Mouse (Mus musculus) embryo, embryonic 11 days (tissue): ENCODE measurements around the gene Cers1.

Experiments used
- DNase-seq: peaks from one replicate; pipeline ENCODE4 v3.0.0-alpha.2; 2015

The Cers1 gene

GRCm38 (mm10) chr8:70315624-70316510 is at the start of gene Cers1:
Cers1 (plus strand) TSS chr8:70315775.
- DNase-seq, result peak; percentile 87

- no peak for DNase-seq
These were observed 47.9 kb upstream of the Cers1 start for GRCm38 (mm10) chr8:70267674-70268073.

- no peak for DNase-seq
These were observed 47.3 kb upstream of the Cers1 start for GRCm38 (mm10) chr8:70268311-70268710.

DNA sequence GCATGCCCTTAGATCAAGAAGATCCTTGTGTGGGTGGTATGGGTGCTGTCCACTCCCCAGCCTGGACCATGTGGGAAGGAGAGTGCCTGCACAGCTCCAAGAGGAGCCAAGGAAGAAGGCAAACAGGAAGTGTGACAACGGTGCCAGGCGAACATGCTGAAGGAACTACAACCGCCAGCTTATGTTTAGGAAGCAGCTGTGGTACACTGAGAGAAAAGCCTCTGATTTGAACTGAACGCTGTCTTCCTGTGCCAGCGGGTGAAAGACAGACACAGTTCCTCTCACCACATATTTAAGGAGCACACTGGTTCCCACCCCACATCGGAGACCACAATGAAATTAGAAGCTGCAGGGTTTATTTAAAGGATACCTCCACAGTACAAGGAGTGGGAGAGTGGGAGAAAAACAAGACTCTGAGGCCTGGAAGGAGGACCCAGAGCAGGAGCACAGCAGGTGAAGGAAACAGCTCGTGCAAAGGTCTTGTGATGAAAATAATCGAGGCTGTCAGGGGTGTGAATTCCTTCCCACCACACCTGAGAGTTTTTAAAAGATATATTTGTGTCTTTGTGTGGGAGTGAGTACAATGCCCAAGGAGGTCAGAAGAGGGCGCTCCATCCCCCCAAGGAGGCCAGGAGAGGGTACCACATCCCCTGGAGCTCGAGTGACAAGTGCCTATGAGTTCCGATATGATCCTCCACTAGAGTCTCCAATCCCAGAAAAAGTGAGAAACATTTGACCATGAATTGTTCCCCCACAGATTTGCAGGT is 46.6 kb upstream of the Cers1 start:
- DNase-seq, result peak; percentile 39

GRCm38 (mm10) chr8:70272949-70273348 is 42.6 kb upstream of the Cers1 start:
- no peak for DNase-seq

DNA sequence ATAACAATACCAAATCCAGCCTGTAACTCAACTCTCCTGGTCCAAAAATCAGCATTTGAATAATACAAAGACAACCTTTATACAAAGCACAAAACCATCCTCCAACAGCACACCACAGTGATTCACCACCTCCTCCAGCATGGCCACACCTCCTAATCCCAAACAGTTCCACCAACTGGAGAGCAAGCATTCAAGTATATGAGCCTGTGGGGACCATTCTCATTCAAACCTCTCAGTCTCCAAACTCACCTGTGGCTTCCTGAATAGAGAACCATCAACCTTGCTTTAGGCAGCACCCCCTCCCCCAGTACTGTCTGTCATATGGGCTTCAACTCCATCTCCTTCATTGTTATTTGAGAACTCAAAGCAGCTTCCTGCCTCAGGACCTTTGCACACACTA is 41.2 kb upstream of the Cers1 start:
- DNase-seq, result no peak

DNA sequence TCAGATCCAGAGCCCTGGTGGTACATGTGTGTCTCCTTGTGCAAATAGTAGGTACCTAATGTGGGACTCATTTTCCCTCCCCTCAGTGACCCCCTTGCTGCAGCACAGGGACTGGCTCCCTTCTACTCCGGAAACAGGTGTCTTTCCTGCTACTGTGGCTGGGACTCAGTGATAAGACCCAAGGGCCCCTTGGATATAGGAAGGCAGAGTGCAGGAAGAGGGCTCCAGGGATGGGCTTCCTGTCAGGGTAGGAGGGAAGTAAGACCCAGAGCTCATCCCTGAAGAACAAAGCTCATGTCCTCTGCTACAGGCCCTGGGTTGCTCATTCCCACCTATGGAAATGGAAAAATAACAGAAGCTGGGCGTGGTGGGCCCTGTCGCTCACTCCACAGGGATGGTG is 39.1 kb upstream of the Cers1 start:
- no peak for DNase-seq

GRCm38 (mm10) chr8:70278175-70278574 is 37.4 kb upstream of the Cers1 start:
- no peak for DNase-seq

GRCm38 (mm10) chr8:70279266-70279665 is 36.3 kb upstream of the Cers1 start:
- no peak for DNase-seq

DNA sequence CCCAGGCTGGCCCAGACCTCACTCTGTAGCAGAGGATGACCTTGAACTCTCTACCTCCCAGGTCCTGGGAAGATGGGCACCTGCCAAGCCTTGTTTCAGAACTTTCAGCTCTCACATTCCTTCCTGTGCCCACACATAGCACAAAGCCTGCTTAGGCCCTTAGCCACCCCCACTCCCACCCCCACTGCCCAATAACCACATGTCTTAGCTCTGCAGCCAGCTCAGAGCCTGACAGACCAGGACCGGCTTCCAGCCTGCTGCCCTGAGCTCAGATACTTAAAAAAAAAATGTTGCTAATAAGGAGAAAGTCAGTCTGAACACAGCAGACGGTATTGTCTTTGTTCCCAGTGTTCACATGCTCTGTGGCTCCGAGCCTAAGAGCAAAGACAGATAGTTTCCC is 34.6 kb upstream of the Cers1 start:
- DNase-seq, result no peak

GRCm38 (mm10) chr8:70282603-70283135 is 32.9 kb upstream of the Cers1 start, which contains the start of gene Homer3:
Homer3 (plus strand) TSS chr8:70282827.
- peak; percentile 94 for DNase-seq

DNA sequence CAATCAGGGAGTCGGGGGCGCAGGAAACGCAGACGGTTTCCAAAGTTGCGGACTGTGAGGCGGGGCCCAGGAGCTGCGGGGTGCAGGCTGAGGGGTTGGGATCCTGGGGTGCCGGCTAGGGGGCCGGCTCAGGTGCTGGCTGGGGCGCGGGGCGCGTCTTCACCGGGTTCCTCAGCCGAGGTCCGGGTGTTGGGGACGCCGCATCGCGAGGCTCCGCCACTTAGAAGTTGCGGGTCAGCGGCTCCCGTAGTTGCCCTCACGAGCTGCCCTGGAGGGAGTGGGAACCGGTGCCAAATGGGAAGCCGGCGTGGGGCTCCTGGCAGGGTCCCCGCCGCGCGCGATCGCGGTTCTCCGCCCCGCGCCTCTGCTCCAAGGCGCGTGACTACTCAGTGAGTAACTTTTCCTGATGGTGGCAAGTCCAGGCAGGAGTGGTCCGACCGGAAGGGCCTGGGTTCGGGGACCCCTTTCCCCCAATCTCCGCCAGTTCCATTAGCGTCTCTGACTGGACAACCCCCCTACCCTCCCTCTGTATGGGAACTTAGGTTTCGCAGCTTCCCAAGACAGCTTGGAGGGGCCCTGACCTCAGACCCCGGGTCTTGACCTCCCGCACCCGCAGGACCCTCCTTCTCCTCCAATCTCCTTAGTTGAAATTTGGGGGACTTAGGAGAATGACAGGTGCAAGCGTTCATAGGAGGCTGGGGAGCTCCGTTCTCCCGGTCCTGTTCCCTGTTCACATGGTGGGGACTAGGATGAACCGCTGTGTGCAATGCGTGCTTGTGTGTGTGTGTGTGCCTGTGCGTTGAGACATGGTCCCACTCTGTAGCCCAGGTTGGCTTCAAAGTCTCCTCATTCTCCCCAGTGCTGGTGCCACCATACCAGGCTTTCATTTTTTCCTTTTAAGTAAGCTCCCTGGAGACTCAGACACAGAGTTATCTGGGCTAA is 32.2 kb upstream of the Cers1 start:
- peak; percentile 42 for DNase-seq

DNA sequence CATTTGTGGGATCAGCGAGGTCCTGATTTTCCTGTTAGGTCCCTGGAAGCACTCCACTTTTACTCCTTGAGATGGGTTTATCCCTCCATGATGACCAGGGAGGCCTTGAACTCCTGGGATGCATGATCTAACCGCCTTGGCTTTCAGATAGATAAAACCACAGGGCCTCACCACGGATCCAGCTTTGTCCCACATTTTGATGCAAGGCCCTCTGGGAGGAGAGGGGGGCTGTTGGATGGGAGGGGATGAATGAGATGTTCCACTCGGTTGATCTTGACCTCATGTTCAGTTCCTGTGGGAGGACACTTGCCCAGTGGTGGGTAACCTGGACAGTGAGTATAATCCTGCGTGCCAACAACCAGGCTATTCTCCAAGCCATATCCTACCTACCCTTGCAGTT is 31.2 kb upstream of the Cers1 start:
- DNase-seq, result no peak

DNA sequence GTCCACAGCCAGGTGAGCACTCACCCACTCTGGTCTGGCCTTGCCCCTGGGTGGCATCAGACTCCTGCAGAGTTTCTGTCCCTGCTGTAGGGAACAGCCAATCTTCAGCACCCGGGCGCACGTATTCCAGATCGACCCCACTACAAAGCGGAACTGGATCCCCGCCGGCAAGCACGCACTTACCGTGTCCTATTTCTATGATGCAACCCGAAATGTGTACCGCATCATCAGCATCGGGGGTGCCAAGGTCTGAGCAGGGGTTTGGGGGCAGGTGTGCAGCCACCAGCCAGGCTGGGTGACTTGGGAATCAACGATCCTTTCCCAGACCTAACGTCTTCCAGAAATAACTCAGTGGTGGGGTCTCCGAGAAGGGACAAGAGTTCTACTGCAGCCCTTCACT is 30.3 kb upstream of the Cers1 start:
- no peak for DNase-seq

- no peak for DNase-seq
These were observed 28.8 kb upstream of the Cers1 start for GRCm38 (mm10) chr8:70286737-70287136.

DNA sequence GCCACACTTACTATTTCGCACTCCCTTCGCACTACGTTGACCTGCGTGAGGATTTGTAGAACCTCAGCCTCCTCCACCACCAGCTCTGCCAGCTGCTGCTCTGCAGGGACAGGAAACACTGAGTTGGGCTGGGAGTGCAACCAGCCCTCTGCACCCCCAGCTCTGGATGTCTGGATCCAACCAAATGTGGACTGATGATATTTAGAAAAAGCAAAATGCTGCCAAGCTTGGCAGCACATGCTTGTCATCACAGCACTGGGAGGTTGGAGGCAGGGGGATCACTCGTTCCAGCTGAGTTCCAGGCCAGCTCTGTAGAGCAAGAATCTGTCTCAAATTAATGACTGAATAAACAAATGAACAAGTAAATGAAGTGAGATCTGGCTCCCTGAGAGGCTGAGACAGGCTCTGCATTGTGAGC is 21.6 kb upstream of the Cers1 start:
- DNase-seq, result no peak

- no peak for DNase-seq
These were observed 14.7 kb upstream of the Cers1 start for GRCm38 (mm10) chr8:70300881-70301280.

GRCm38 (mm10) chr8:70302358-70302890 is 13.2 kb upstream of the Cers1 start, which contains the start of the genes Ddx49 and Cope:
Ddx49 (minus strand) TSS chr8:70302489.
Cope (plus strand) TSS chr8:70302518.
- peak; percentile 95 for DNase-seq

DNA sequence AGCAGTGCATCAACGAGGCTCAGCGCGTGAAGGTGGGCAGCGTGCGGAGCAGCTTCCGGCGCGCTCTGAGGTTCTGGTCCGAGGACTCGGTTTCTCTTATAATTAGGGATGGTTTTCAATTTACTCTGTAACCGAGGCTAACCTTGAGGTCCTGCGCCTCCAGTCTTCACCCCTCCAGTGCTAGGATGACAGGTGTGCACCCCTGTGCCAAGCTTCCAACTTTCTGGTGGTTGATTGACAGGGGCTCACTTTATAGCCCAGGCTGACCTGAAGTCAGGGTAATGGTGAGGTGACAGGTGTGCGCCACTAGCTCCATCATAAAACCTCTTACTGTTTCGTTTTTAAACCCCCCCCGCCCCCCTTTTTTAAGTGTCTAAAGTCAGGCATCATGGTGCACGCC is 12.7 kb upstream of the Cers1 start:
- DNase-seq, result no peak

GRCm38 (mm10) chr8:70309311-70309710 is 6.3 kb upstream of the Cers1 start:
- DNase-seq, result peak; percentile 45

DNA sequence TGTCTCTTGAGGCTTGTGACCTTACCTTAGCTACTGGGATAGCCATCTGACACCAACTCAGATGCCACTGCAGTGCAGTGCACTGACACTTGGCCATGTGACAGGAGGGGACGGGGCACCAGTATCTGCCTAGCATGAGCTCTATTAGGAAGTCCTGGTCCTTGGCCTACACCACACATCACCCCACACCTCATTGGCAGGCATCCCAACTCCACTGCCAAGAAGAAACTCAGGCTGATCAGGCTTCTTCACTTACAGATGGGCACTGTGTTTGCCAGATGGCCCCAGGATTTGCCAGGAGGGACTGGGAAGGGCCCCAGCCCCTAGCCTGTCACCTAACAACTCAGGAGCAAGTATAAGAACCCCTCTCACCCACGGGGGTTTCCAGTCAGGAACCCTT is 2.2 kb upstream of the Cers1 start:
- DNase-seq, result no peak
